Mouse (Mus musculus) neural tube, embryonic 15.5 days (tissue): ENCODE measurements at regions not wholly inside any gene's neighbourhood (a gene's known extent, or its start where the extent isn't known, plus 50 kb on each side); places are given as distances from the start of the nearest gene placed in this dataset.

Experiments used
- ATAC-seq: fragments of 200-750 bp; cut with Nextera tagmentation; 2 replicates; pipeline ENCODE4 v1.8.0; 2017; ENCODE audit warnings: mild to moderate bottlenecking, moderate TSS enrichment, moderate library complexity; ENCODE audit not compliant: low FRiP score
- H3K27ac ChIP-seq: fragments of 300-500 bp; sonication (generic); replicated peaks from 2 replicates; pipeline ENCODE4 v1.5.1; 2015; ENCODE audit warnings: mild to moderate bottlenecking, inconsistent platforms
- H3K27me3 ChIP-seq: fragments of 300-500 bp; sonication (generic); replicated peaks from 2 replicates; pipeline ENCODE4 v1.6.1; 2015; ENCODE audit warnings: inconsistent platforms
- H3K36me3 ChIP-seq: fragments of 300-500 bp; sonication (generic); 2 replicates; pipeline ENCODE4 v1.6.1; 2015; ENCODE audit warnings: inconsistent platforms
- H3K4me1 ChIP-seq: fragments of 300-500 bp; sonication (generic); 2 replicates; pipeline ENCODE4 v1.6.1; 2015; ENCODE audit warnings: inconsistent platforms
- H3K4me2 ChIP-seq: fragments of 300-500 bp; sonication (generic); 2 replicates; pipeline ENCODE4 v1.6.1; 2015; ENCODE audit warnings: inconsistent platforms, mild to moderate bottlenecking, moderate library complexity
- H3K4me3 ChIP-seq: fragments of 300-500 bp; sonication (generic); replicated peaks from 2 replicates; pipeline ENCODE4 v1.5.1; 2015; ENCODE audit warnings: mild to moderate bottlenecking, inconsistent platforms
- H3K9ac ChIP-seq: fragments of 300-500 bp; sonication (generic); replicated peaks from 2 replicates; pipeline ENCODE4 v1.6.1; 2015; ENCODE audit warnings: mild to moderate bottlenecking, inconsistent platforms
- H3K9me3 ChIP-seq: fragments of 300-500 bp; sonication (generic); replicated peaks from 2 replicates; pipeline ENCODE4 v1.6.1; 2016; ENCODE audit warnings: inconsistent platforms
- WGBS: fragments of 180-500 bp; shearing (Covaris S2); methylation state at CpG from one replicate; pipeline ENCODE4 v1.1.7; 2015; ENCODE audit warnings: mixed read lengths; 5-methylcytosine and 5-hydroxymethylcytosine counted together

- no peaks in the 10 kb centered on the region for H3K36me3 ChIP-seq
- no peaks in the 10 kb centered on the region; the same call in 1 of the 2 replicates for H3K4me1 ChIP-seq
- ATAC-seq, result no peak
Observed at GRCm38 (mm10) chr15:70920138-70920537, 2914.2 kb upstream of the Gm6569 start.

GRCm38 (mm10) chr15:70920862-70921261 is 2913.5 kb upstream of the Gm6569 start:
- WGBS, result 42% methylated on average over 2 of the region's 2 CpGs
- H3K4me1 ChIP-seq, result no peaks in the 10 kb centered on the region; the same call in 1 of the 2 replicates
- H3K9me3 ChIP-seq, result no peaks in the 10 kb centered on the region
- H3K9ac ChIP-seq, result no peak overlapping the region
- H3K4me2 ChIP-seq, result no peak overlapping the region
- H3K36me3 ChIP-seq, result no peaks in the 10 kb centered on the region
- H3K4me3 ChIP-seq, result no peak overlapping the region
- peak; percentile 78; the same call in 1 of the 2 replicates for ATAC-seq
- no peaks in the 10 kb centered on the region for H3K27me3 ChIP-seq
- H3K27ac ChIP-seq, result no peak overlapping the region

More at GRCm38 (mm10) chr15:70920138-70920537, 2914.2 kb upstream of the Gm6569 start:
- Histone ChIP-seq H3K4me2 (no peak overlapping the region), H3K27me3 (no peaks in the 10 kb centered on the region), H3K27ac (no peak overlapping the region), H3K9me3 (no peaks in the 10 kb centered on the region), H3K9ac (no peak overlapping the region), H3K4me3 (no peak overlapping the region)
